Mouse (Mus musculus) MEL (cell line): Measurements from ENCODE around the gene Adh1.

Experiments
- CTCF ChIP-seq, 3 experiments: IDR thresholded peaks in 2 of 3; conservative IDR thresholded peaks in 1 of 3; 2 replicates each; pipeline ENCODE4 v1.5.1; 2011 to 2012; ENCODE audit warnings: low read length in 3 of 3, low read depth in 2 of 3, mild to moderate bottlenecking in 2 of 3, improper control_type of control experiment in 1 of 3, inconsistent platforms in 1 of 3, mixed read lengths in 1 of 3, moderate library complexity in 1 of 3; ENCODE audit not compliant: control insufficient read depth in 1 of 3, insufficient read depth in 1 of 3, poor library complexity in 1 of 3, severe bottlenecking in 1 of 3
- E2F4 ChIP-seq: IDR thresholded peaks from 2 replicates; pipeline ENCODE4 v1.6.1; 2011; ENCODE audit warnings: low read depth, low read length, improper control_type of control experiment, borderline replicate concordance
- MAX ChIP-seq: IDR thresholded peaks from 2 replicates; pipeline ENCODE4 v1.6.1; 2011; ENCODE audit warnings: low read length, improper control_type of control experiment
- POLR2A ChIP-seq, 2 experiments: IDR thresholded peaks; 2 replicates each; pipeline ENCODE4 v1.6.1; 2011 to 2012; ENCODE audit warnings: low read length in 2 of 2, mild to moderate bottlenecking in 2 of 2, control low read depth in 1 of 2, improper control_type of control experiment in 1 of 2, low read depth in 1 of 2, moderate library complexity in 1 of 2; ENCODE audit not compliant: control insufficient read depth in 1 of 2, insufficient read depth in 1 of 2, poor library complexity in 1 of 2
- RCOR1 ChIP-seq: IDR thresholded peaks from 2 replicates; pipeline ENCODE4 v1.6.1; 2012; ENCODE audit warnings: low read depth, mild to moderate bottlenecking, inconsistent platforms, low read length, improper control_type of control experiment
- ZC3H11A ChIP-seq: IDR thresholded peaks from 2 replicates; pipeline ENCODE4 v1.6.1; 2012; ENCODE audit warnings: low read depth, mild to moderate bottlenecking, inconsistent platforms, low read length, improper control_type of control experiment

DNA sequence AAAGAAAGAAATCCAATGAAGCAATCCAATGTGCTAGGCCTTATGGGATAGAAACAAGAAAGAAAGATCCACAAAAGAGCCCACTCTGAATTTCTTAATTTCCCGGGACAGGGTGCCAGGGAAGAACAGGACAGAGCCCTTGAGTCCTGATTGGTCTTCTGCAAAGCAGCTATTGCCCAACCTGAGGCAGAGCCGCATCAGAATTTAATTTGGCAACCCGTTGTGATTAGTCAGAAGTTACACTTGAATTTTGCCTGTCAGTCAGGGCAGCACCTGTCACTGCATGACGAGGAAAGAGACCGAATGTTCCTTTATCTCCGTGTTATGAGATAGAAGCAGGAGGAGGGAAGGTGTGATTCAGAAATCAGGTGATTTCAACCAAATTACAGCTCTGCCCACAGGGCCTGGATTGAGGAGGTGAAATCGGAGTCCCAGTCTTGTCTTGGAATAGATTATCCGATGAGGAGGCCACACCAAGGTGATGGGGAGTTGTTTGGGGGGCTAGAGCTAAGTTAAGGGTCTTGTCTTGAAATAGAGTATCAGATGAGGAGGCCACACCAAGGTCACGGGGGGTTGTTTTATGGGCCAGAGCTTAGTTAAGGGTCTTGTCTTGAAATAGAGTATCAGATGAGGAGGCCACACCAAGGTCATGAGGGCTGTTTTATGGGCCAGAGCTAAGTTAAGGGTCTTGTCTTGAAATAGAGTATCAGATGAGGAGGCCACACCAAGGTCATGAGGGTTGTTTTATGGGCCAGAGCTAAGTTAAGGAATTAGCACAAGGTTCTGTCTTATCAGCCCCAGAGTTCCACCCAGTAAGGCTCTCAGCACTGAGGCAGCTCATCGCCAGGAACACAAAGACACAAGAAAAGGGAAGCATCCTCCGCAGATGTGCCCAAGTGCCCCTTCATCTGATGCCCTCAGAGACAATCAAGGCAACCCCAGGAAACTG, at the start of gene Adh1:
- TF ChIP-seq E2F4 (no peak), MAX (no peak), ZC3H11A (no peak), RCOR1 (no peak), CTCF (IDR thresholded peaks at IDR 0.05 in 2 of 3, conservative IDR thresholded peaks at IDR 0.05 in 1 of 3; ENCODE audit: control insufficient read depth in 1 of 3, insufficient read depth in 1 of 3, low read depth in 2 of 3, low read length in 3 of 3, poor library complexity in 1 of 3, severe bottlenecking in 1 of 3) (no peak), POLR2A (IDR thresholded peaks at IDR 0.05; ENCODE audit: control insufficient read depth in 1 of 2, insufficient read depth in 1 of 2, low read depth in 1 of 2, low read length in 2 of 2, poor library complexity in 1 of 2) (no peak)
